Mouse (Mus musculus) ES-E14 (cell line): ENCODE results near the gene Rab11b.

Experiments used
- CHD2 ChIP-seq: IDR thresholded peaks from 2 replicates; pipeline ENCODE4 v1.6.1; 2014; ENCODE audit warnings: mild to moderate bottlenecking, low read depth, low read length, inconsistent platforms
- HCFC1 ChIP-seq: IDR thresholded peaks from 2 replicates; pipeline ENCODE4 v1.6.1; 2012; ENCODE audit warnings: low read length, inconsistent platforms, borderline replicate concordance; ENCODE audit not compliant: insufficient read depth
- ZC3H11A ChIP-seq: IDR thresholded peaks from 2 replicates; pipeline ENCODE4 v1.6.1; 2012; ENCODE audit warnings: low read depth, mild to moderate bottlenecking, inconsistent platforms, low read length, borderline replicate concordance
- ZNF384 ChIP-seq: IDR thresholded peaks from 2 replicates; pipeline ENCODE4 v1.6.1; 2012; ENCODE audit warnings: low read depth, low read length, inconsistent platforms

- TF ChIP-seq ZNF384 (no peak), HCFC1 (no peak), CHD2 (no peak), ZC3H11A (no peak)
Observed at GRCm38 (mm10) chr17:33766389-33766788, 6.1 kb upstream of the Rab11b start.
